Mouse (Mus musculus): ENCODE results near the gene Asb17.
"Not testable (repeated sequence)": the region's sequence is repeated elsewhere in the genome, so short reads cannot be mapped to it uniquely, and the experiment has no call there.

Asb17 gene

DNA sequence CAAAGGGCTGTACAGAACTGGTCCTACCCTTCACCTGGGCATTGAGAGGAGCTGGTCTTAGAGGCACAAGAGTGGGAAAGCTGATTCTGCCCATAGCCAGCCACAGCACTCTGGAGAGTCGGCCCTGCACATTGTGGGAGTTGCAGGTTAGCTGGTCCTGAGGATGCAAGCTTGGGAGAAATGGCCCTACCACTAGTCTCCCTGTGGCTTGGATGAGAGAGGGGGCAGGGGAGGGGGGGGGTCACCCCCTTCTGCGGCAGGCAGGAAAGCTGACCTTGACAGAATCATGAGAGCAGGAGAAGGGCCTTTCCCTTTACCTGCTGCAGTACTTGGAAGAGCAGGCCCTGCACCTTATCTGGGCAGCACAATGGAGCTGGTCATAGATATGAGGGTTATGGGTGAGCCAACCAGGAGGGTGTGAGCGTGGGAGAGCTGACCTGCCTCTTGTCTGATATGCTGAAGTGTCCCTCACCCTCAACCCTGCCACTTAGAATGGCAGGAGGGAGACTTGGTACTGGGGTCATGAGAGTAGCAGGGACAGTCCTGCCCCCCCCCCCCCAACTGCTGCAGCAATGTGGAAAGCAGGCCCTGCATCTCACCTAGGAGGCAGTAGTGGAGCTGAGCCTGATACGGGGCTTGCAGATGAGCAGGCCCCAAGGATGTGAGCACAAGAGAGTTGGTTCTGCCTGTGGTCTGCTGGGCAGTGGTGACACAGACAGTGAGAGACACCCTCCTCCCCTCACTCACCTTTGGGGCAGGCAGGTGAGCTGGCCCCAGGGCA is 11.9 kb upstream of the Asb17 start:
- DNase-seq (ENCODE audit: low spot score in 2 of 2): no peak

DNA sequence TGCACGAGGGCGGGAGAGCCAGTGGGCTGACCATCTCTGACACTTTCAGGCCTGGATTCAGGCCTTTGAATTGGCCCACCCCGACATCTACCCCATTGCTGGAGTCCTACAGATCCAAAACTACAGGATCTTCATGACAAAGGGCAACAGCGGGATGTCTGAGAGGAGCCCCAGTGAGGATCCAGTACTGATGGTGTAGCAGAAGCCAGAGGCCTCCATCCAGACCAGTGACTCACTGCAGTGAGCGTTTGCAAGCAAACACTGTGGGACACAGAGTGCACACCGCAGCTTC is 11.4 kb upstream of the Asb17 start:
- DNase-seq (ENCODE audit: low spot score in 2 of 2): no peak

DNA sequence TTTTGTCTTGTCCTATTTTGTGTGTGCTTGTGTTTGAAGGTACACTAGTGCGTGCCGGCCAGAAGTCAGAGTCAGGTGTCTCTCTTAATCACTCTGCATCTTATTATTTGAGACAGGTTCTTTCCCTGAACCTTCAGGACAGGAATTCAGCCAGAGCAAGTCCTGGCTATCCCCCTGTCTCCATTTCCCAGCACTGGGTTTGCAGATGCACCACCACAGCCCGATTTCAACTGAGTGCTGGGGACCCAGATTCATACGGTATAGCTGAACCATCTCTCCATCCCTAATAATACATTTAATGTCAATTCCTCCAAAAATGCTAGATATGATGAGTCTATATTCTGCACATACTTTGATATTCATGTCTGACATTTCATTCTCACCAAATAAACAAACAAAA is 9.9 kb upstream of the Asb17 start:
- peak in 1 of 2 experiments; percentile 6 for DNase-seq (ENCODE audit: low spot score in 2 of 2)

DNA sequence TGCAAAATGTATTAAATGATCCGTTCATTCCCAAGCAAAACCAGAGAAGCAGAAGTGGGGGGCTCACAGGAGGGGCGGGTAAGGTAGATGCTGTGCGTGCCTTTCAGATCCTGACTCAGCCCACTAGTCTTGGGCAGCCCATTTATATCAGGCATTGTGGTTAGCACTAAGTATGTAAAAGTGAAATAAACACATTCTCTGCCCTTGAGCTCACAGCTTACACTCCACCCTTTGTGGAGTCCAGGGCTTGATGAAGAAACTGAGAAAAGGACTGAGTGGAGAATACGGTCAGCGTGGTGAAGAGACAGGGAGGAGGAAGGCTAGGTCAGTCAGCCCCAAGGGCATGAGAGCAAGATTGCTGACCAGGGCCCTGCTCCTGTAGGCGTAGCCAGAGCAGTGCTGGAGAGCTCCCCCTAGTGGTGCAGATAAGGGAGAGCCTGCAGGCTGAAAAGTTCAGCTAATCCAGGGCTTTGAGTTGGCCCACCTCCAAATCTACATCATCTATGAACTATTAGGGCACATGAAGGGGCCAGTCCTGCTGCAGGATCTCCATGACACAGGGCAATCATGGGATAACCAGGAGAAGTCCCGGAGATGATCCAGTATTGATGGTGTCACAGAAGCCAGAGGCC is 8.4 kb upstream of the Asb17 start:
- DNase-seq (ENCODE audit: low spot score in 2 of 2): peak; percentile 78 to 87

DNA sequence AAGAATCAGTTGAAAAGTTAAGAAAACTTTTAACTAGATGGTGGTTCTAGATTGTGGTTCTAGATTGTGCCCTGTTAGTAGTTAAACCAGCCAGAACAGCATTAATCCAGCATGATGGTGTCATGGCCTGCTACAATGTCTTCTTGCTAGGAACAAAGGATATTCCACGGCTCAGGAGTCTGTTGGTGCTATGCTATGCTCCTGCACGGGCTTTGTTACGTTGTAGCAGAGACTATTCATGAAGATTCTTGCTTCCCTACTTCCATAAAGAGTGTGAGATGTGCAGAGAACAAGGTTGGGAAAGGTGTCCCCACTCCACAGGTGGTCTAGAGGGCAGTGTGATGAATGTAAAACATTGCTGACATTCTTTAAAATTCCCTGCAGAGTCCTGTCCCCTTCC is 7.7 kb upstream of the Asb17 start:
- DNase-seq (ENCODE audit: low spot score in 2 of 2): no peak

DNA sequence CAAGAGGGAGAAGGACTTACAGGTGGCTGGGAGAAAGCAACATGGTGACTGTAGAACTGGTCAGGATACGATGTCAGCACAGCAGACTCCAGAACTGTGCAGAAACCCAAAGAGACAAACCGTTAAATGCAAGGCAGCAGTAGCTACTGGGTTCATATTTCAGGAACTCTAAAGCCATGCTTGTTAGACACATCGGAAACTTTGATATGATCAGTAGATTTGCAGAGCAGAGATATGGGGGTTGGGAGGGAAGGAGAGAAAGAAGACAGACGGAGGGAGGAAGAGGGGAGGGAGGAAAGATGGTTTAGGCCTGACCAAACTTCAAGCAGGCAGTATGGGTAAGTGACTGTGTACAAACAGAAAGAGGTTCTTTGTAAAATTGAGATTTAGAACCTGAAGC is 6.4 kb upstream of the Asb17 start:
- DNase-seq (ENCODE audit: low spot score in 2 of 2): no peak

DNA sequence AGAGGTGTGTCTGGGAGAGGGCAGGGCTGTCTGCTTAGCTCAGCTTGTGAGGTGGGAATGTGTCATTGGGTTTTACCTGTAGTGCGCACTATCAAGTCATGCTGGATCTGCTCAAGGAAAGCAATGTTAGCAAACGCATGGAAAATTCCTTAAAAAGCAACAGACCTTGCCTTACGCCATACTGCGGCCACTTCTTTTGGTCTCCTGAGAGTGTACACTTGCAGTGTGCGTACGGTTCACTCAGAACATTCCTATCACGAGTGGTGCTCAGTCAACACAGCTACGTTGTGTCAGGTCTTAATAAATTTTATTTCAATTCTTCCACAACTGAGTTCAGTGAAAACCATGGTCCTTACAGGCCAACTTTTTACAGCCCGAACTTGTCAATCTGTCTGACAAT is 748 bp downstream of the Asb17 start:
- no peak for DNase-seq (ENCODE audit: low spot score in 2 of 2)

DNA sequence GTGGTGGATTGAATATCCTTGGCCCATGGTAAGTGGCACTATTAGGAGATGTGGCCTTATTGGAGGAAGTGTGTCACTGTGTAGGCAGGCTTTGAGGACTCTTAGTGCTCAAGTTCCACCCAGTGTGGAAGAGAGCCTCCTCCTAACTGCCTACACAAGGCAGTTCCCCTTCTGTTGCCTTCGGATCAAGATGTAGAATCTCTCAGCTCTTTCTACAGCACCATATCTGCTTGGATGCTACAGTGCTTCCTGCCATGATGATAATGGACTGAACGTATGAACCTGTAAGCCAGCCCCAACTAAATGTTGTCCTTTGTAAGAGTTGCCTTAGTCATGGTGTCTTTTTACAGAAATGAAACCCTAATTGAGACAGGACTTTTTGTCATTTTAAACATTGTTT is 1.5 kb downstream of the Asb17 start:
- DNase-seq (ENCODE audit: low spot score in 2 of 2): no peak

DNA sequence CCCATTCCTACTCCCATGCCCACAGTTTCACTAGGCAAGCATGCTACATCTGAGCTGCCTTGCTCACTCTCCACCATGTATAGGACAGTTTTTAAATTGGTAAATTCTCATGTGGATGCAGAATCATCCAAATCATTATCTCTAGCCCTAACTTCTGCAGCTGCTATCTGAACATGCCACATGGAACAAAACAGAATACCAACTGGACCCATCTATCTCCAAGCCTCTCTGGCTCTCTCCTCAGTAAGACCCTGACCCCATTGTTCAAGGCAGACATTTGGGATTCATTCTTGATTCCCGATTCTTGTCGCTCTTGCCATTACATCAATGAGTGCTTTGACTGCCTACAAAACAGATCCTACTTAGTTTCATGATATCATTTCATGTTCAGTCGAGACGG is 2.1 kb downstream of the Asb17 start:
- DNase-seq (ENCODE audit: low spot score in 2 of 2): no peak

DNA sequence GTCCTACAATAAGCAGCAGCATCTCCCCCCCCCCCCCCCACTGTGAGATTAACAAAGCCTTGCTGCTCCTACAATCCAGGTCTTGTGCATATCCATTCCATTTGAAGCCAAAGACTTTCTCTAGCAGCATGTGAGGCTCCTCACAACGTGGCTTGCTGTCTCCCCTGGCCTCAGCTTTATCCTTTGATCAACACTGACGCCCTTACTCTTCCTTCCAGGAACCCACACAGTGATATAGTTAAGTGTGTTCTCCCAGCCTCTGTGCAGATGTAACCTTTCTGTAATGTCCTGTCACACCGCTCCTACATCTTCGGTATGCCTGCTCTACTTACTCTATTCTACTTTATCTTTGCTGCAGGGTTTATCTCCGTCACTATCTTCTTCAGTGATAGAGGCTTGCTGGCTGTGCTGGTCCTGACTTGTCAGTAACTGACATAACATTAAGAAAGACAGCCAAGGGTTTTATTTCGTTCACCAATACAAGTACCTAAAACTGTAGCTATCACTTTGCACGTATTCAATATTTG is 3.3 kb downstream of the Asb17 start:
- no peak for DNase-seq (ENCODE audit: low spot score in 2 of 2)

DNA sequence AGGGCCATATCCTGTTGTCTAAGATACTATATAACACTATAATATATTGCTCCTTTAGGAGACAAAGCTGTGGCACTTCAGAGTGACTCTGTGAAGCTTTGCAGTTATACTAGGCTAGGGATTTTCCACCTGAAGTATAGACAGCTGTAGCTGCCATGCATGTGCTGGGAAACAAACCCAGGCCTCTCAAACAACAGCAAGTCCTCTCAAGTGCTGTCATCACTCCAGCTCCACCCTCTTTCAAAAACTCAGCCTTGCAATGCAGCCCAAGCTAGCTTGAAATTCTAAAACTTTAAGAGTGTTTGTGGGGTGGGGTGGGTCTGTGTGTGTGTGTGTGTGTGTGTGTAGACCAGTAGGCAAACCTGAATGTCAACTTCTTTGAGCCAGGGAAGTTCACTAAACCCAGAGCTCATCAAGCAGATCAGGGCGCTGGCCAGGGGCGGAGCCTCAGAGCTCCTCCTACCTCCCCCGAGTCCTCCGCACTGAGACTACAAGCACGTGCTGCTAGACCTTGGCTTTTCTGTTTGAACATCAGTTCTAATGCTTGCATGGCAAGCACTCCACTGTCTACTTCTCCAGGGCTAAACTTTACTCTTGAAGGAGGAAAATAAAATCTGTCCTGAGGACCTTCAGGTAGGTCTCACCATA is 5.5 kb downstream of the Asb17 start:
- peak; percentile 55 to 75 for DNase-seq (ENCODE audit: low spot score in 2 of 2)

DNA sequence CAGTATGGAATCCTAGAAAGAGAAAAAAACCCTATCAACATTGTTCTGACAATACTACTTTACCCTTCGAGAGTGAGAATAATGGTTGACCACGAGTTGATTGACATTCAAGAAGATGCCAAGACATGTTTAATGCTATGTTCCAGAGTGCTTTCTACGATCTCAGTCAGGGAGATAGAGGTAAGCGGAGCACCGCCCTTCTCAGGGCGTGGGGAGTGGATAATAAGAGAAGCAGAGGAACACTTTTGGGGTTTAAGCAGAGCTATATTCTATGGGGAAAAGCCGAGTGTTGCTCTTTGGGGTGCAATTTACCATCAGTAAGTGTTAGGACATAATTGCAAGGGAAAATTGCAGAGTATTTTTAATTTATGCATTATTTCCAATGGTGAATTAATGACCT is 6.8 kb downstream of the Asb17 start:
- DNase-seq (ENCODE audit: low spot score in 2 of 2): peak in 1 of 2 experiments; percentile 46

DNA sequence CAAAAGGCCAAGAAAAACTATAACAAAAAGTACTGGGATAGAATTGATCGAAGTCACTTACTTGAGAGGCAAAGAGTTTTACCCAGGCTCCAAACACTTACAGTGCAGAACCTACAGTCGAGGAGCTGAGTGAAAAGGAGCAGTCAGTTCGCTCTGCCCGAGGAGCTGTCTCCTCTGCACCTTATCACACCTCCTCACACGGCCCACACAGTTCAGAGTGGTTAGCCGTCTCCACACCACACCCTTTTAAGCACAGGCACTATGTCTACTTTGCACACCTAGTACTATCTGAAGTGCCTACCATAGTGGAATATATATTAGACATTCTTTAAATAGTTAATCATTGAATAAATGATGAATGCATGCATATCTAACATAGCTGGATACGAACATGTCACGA is 8.3 kb downstream of the Asb17 start:
- DNase-seq (ENCODE audit: low spot score in 2 of 2): peak; percentile 53 to 72

DNA sequence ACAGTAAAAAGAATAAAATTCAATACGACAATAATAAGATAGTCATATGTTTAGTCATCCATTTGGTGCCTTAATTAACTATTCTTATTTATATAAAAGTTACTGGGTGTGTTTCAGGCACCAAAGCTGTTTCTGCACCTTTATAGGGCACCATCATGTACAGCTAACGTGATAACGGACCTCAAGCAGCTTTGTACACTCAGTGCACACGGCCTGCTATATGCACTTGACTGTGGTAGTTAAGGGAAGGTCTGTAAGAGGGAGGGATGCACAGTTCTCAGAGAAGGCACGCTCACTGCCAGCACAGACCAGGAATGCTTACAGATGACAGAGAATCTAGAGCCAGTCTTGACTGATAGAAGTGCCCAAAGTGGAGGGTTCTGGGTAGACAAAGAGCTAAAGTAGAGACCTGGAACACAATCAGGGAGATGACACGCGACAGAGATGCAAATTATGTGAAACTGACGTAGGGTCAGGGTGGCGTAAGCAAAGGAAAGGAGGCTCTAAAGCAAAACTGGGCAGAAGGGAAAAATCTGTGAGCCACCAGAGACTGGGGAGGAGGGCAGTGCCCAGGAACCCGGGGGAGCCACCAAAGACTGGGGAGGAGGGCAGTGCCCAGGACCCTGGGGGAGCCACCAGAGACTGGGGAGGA is 14.5 kb downstream of the Asb17 start:
- DNase-seq (ENCODE audit: low spot score in 2 of 2): no peak

DNA sequence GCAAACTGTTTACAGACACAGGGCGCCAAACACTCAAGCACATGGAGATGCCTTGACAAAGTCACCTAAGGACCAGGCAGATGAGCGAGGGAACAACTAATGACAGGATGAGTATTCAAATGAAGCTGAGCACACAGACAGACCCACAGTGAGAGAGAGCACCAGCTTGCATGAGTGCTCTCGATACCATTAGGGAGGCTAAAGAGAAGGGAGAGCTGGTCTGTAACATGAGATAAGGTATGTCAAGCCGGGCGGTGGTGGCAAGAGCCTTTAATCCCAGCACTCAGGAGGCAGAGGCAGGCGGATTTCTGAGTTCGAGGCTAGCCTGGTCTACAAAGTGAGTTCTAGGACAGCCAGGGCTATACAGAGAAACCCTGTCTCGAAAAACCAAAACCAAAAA is 16.4 kb downstream of the Asb17 start:
- DNase-seq (ENCODE audit: low spot score in 2 of 2): not testable (repeated sequence)

DNA sequence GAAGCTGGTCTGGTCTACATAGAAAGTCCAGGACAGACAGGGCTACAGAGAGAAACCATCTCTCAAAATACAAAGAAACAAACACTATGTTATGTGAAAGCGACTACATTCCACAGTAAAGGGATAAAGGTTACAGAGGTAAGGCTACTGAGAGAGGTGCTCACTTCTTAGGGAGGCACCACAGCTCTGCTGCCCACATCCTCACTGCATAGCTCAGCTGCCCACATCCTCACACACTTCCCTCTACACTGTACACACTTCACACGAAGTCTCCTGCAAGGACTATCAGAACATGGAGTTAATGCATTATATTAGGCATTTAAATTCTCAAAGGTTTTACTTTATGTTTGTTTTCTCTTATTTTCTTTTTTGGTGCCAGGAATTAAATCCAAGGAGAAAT is 19.8 kb downstream of the Asb17 start:
- no peak for DNase-seq (ENCODE audit: low spot score in 2 of 2)

DNA sequence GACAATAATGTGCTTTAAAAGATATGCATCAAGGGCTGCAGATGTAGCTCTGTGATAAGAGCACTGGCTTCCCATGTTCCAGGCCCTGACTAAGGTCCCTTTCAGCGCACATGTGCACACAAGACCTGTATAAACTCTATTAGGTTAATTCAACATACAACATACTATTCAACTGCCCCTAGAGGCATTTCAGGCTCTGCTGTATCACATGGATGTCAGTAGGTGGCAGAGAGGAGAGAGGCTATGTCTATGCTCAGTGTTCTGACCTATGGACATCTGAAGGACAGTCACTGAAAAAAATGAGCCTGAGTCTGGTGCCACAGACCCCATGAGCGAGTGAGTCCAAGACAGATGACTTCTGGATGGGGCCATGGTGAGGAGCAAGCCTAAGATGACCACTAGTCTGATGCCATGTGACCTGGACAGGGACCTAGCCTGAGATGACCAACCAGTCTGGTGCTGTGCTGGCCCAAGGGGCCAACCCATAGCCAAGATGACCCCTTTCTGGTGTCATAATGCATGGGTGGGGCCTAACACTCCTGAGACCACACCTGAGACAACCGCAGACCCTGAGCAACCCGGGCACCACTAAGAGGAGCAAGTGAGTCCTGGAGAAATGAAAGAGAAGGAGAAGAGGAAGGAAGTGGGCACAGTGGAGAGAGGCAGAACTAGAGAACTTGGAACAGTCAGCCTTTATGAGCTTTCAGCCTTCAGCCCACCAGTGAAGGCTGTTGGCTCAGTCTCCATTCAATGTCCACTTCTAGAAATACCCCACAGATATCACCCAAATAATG is 20.8 kb downstream of the Asb17 start:
- DNase-seq (ENCODE audit: low spot score in 2 of 2): no peak

DNA sequence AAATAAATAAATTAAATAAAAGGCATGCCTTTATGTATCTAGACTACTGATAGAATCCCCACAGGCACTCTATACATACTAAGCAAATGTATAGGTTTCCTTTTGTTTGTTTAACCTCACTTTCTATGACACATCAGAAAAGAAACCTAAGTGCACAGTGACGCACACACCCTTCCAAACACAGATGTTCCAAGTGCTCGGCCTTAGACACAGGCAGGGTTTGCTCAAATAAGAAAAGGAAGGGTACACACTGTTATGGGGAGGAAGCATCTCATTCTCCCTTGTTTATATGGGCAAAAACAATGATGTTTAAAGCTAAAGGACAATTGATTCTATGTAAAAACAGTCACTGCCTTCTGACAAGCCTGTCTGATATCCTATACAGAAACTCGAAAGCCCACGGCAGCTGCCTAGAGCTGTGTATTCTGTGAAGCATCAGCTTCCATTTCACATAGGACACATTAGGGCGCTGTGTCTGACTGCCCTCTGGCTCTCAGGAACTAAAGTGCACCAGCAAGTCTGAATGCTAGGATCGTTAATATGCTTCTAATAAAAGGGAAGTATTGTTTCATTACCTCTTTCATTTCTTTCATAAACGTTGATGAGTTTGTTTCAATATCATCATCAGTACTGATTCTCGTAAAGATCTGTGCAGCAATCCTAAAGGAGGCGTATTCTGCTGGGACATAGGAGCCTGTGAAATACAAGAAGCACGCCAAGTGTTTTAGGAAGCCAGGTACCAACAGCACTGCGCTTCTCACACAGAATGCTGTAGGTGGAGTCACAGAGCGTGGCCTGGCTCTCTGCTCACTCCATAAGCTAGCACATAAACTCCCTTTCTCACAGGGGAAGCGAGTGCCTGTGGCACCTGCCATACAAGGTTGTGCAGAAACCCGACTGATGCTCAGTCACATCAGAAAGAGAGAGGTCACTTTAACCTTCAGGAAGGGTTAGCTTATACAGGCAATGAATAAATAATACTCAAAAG is 23.4 kb downstream of the Asb17 start:
- DNase-seq (ENCODE audit: low spot score in 2 of 2): no peak

DNA sequence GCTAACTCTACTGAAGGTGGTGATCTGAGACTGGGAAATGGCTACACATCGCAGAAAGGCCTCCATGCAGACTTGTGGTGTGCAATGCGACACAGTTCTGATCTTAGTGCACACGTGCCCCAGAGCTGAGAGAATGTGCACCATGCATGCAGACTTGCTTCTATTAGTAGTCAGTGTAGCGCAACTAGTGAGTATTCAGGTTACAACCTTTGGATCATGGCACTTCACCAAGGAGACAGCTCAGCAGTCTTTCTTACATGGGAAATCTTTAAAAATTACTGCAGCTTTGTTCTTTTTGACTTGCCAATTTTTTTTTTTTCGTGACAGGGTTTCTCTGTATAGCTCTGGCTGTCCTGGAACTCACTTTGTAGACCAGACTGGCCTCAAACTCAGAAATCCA is 27.4 kb downstream of the Asb17 start:
- no peak for DNase-seq (ENCODE audit: low spot score in 2 of 2)

DNA sequence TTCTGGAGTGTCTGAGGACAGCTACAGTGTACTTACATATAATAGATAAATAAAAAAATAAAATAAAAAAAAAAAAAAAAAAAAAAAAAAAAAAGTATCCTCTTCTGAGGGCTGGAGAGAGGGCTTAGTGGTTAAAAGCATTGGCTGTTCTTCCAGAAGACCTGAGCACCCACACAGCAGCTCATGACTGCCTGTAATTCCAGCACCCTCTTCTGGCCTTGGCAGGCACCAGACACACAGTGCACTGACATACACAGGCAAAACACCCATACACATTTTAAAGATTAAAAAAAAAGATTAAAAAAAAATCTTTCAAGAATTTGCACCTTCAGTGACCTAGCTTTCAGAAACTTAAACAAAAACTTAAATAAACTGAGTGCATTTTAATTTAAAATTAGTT is 42.3 kb downstream of the Asb17 start:
- DNase-seq (ENCODE audit: low spot score in 2 of 2): no peak

DNA sequence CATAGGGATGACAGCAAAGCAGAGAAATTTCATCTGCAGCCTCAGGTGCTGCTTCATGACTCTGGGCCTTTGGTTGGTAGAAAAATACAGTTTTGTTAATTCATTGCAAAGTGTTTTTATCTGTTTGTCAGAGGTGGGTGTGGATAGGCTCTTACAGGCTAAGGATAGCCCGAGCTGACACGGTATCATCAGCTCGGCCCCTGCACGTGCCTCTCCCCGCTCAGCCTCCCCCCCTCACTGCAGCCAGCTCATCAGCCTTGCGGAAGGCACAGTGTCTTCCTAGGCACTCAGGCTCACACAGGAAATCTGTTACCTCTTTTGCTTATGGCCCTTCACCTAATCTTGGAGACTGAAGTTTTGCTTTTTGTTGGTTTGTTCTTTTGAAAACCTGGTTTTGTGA is 44.1 kb downstream of the Asb17 start:
- no peak for DNase-seq (ENCODE audit: low spot score in 2 of 2)

Measured in spleen, postnatal 10 days (tissue).